Mouse (Mus musculus) C2C12 (cell line): ENCODE results near the gene Ptprn2.

Experiments
- CTCF ChIP-seq: IDR thresholded peaks from one replicate; pipeline ENCODE4 v1.5.1; 2011; ENCODE audit not compliant: control insufficient read depth, insufficient read depth, insufficient read length
- FOSL1 ChIP-seq: IDR thresholded peaks from one replicate; pipeline ENCODE4 v1.8.0; 2011; ENCODE audit warnings: mild to moderate bottlenecking, low read length; ENCODE audit not compliant: poor library complexity, insufficient read depth, severe bottlenecking
- MAX ChIP-seq: IDR thresholded peaks from one replicate; pipeline ENCODE4 v1.6.1; 2011; ENCODE audit warnings: mild to moderate bottlenecking, control low read depth
- MYOD1 ChIP-seq: IDR thresholded peaks from one replicate; pipeline ENCODE4 v1.6.1; 2011; ENCODE audit warnings: low read depth; ENCODE audit not compliant: control insufficient read depth, insufficient read length
- MYOG ChIP-seq: IDR thresholded peaks from one replicate; pipeline ENCODE4 v1.6.1; 2011; ENCODE audit not compliant: control insufficient read depth, insufficient read length; ENCODE audit errors: extremely low read depth
- USF1 ChIP-seq: IDR thresholded peaks from one replicate; pipeline ENCODE4 v1.6.1; 2011; ENCODE audit warnings: low read depth, mild to moderate bottlenecking, control low read depth, moderate library complexity

DNA sequence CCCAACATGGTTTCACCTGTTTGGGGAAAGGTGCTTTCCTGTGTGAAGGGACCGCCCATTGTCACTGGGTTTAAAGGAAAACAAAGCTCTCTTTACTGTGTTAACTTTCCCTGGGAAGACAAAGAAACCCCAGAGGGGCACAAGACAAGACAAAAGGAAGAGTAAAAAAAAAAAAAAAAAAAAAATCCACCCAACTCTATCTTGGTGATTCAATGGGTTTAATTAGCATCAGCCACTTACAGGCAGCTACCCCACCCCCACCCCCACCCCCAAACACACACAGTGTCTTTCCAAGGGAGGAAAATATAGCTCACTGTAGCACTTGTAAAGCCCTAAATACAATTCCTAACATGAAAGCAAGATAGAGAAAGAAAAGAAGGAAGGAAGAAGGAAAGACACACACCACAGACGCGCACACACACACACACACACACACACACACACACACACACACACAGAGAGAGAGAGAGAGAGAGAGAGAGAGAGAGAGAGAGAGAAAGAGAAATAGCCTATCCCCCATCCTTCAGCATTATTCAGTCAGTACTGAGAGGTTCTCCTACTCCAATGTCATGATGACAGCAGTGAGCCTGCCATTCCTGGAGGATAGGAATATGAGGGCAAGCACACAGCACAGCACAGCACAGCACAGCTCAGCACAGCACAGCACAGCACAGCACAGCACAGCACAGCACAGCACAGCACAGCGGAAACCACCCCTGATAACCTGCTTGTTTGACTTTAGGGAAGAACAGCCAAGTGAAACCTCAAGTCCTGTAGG lies 462.8 kb downstream of the Ptprn2 start:
- TF ChIP-seq CTCF = no peak
- no peak for TF ChIP-seq USF1
- TF ChIP-seq FOSL1 = no peak
- no peak for TF ChIP-seq MYOG
- no peak for TF ChIP-seq MAX
- TF ChIP-seq MYOD1 = no peak
